Mouse (Mus musculus) intestine, embryonic 16.5 days (tissue): Measurements from ENCODE around the gene Fgfr2. TPM values are rescaled to one million over a fixed set of nuclear protein-coding genes. Genes with fewer than 3 reads are reported as not detected.

Experiments used
- ATAC-seq: fragments of 200-750 bp; cut with Nextera tagmentation; 2 replicates; pipeline ENCODE4 v1.8.0; 2017; ENCODE audit warnings: moderate TSS enrichment, moderate library complexity
- H3K27ac ChIP-seq: fragments of 300-500 bp; sonication (generic); 2 replicates; pipeline ENCODE4 v1.5.1; 2014; ENCODE audit warnings: mild to moderate bottlenecking, low read length
- H3K27me3 ChIP-seq: fragments of 300-500 bp; sonication (generic); replicated peaks from 2 replicates; pipeline ENCODE4 v1.6.1; 2014; ENCODE audit warnings: low read length, control low read depth, mixed read lengths; ENCODE audit not compliant: control insufficient read depth, insufficient read depth
- H3K36me3 ChIP-seq: fragments of 300-500 bp; sonication (generic); 2 replicates; pipeline ENCODE4 v1.6.1; 2014; ENCODE audit warnings: low read length, control low read depth; ENCODE audit not compliant: control insufficient read depth, insufficient read depth
- H3K4me1 ChIP-seq: fragments of 300-500 bp; sonication (generic); 2 replicates; pipeline ENCODE4 v1.6.1; 2014; ENCODE audit warnings: low read length, control low read depth, mixed read lengths; ENCODE audit not compliant: control insufficient read depth, insufficient read depth
- H3K4me2 ChIP-seq: fragments of 300-500 bp; sonication (generic); 2 replicates; pipeline ENCODE4 v1.6.1; 2014; ENCODE audit warnings: low read depth, low read length, control low read depth
- H3K4me3 ChIP-seq: fragments of 300-500 bp; sonication (generic); 2 replicates; pipeline ENCODE4 v1.5.1; 2014; ENCODE audit warnings: mild to moderate bottlenecking, low read length
- H3K9ac ChIP-seq: fragments of 300-500 bp; sonication (generic); 2 replicates; pipeline ENCODE4 v1.6.1; 2014; ENCODE audit warnings: low read depth, low read length
- H3K9me3 ChIP-seq: fragments of 300-500 bp; sonication (generic); 2 replicates; pipeline ENCODE4 v1.6.1; 2016; ENCODE audit warnings: low read length, control low read depth; ENCODE audit not compliant: control insufficient read depth
- WGBS: fragments of 180-500 bp; shearing (Covaris S2); extraction: QIAGEN DNeasy Blood & Tissue Kit; methylation state at CpG from one replicate; pipeline ENCODE4 v1.1.7; 2014; 5-methylcytosine and 5-hydroxymethylcytosine counted together
- polyA plus RNA-seq: library from polyadenylated mRNA; unstranded; fragments of >200 nt; fragmentation: Nextera tagmentation; extraction: Ambion mirVana; gene quantifications from 2 replicates; pipeline ENCODE4 v1.2.1, GENCODE M21; 2015

Gene Fgfr2
- polyA plus RNA-seq, 1 experiment from 2014 or later = 47.3 TPM

- no peaks in the 10 kb centered on the region for H3K4me1 ChIP-seq
- H3K9ac ChIP-seq = no peak overlapping the region
- WGBS = 86% methylated on average over 11 of the region's 11 CpGs
- no peak overlapping the region for H3K4me2 ChIP-seq
- no peaks in the 10 kb centered on the region for H3K36me3 ChIP-seq
- H3K9me3 ChIP-seq = no peaks in the 10 kb centered on the region
- no peaks in the 10 kb centered on the region for H3K27me3 ChIP-seq
- no peak overlapping the region for H3K4me3 ChIP-seq
- H3K27ac ChIP-seq = no peak overlapping the region
- ATAC-seq = no peak
Measured at GRCm38 (mm10) chr7:132681296-132681695, 441.9 kb downstream of the Fgfr2 start.

- Histone ChIP-seq H3K4me3 (no peak overlapping the region), H3K4me2 (no peak overlapping the region), H3K36me3 (no peaks in the 10 kb centered on the region), H3K9me3 (no peaks in the 10 kb centered on the region), H3K4me1 (no peaks in the 10 kb centered on the region), H3K27ac (no peak overlapping the region), H3K27me3 (no peaks in the 10 kb centered on the region), H3K9ac (no peak overlapping the region)
- WGBS = 64% methylated on average over 6 of the region's 6 CpGs
- no peak for ATAC-seq
Measured at GRCm38 (mm10) chr7:132679549-132679948, 443.6 kb downstream of the Fgfr2 start.

DNA sequence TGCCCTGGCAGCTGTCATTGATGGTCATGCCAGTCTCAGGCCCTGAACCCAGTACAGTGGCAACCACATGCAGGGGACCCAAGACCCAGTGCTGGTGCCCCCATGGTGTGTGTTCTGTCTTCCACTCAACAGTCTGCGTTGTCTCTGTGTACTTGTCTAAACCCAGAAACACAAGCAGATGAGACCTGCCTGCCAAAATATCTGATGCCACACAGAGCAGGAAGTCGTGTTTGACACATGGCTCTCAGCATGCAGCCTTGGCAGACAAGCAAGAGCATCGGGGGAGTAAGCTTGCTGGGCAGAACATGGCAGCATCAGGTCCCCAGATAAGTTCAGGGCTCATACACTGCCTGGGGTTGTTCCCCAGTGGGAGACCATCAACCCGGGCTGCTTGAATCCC, 444.0 kb downstream of the Fgfr2 start:
- Histone ChIP-seq H3K4me2 (no peak overlapping the region), H3K9me3 (no peaks in the 10 kb centered on the region), H3K4me1 (peaks cover 4% of the 10 kb centered on the region; the same call in 1 of the 2 replicates), H3K36me3 (no peaks in the 10 kb centered on the region), H3K27me3 (no peaks in the 10 kb centered on the region), H3K27ac (no peak overlapping the region), H3K4me3 (no peak overlapping the region), H3K9ac (no peak overlapping the region)
- ATAC-seq = no peak
- WGBS = 70% methylated on average over 4 of the region's 4 CpGs

- Histone ChIP-seq H3K27ac (no peak overlapping the region), H3K27me3 (no peaks in the 10 kb centered on the region), H3K4me1 (peaks cover 15% of the 10 kb centered on the region), H3K4me2 (no peak overlapping the region), H3K36me3 (no peaks in the 10 kb centered on the region), H3K4me3 (no peak overlapping the region), H3K9me3 (no peaks in the 10 kb centered on the region), H3K9ac (no peak overlapping the region)
- ATAC-seq = no peak
- 76% methylated on average over 2 of the region's 2 CpGs for WGBS
Measured at GRCm38 (mm10) chr7:132675922-132676321, 447.2 kb downstream of the Fgfr2 start.

DNA sequence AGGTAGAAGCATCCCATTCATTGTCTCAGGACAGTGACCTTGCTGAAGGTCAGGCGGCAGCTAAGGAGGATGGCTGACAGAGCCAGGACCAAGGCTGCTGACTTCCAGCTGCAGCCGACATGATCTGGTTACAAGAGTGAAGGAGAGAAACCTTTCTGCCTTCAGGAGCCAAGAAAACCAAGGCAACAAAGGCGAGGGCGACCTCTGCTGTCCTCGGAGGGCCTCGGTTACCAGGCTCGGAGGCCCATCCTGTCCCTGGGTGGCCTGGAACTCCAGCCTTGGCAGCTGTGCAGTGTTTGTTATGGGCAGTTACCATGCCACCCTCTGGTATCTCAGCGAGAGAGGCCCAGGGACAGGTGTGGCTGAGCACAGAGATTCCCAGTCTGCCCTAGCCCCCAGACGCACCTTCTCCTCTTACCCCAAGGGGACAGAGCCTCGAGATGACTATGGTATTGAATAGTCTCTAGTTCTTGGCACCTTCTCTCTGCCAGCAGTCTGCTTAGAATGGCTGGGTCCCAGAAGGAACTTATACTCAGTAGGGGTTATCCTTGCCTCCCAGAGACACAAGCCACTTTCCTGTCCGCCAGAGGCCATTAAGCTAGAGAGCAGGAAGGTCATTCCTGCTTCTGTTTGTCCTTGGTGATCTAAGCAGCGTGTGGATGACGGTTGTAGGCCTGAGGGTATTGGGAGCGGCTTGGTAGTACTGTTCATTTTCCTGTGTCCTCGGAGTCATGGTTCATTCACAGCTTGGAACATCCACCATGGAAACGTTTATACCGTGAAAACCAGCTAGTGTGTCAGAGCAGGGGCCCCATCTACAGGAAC, 449.0 kb downstream of the Fgfr2 start:
- H3K27me3 ChIP-seq = no peaks in the 10 kb centered on the region
- 50% methylated on average over 17 of the region's 17 CpGs for WGBS
- H3K4me2 ChIP-seq = no peak overlapping the region
- H3K9me3 ChIP-seq = no peaks in the 10 kb centered on the region
- H3K27ac ChIP-seq = peak overlapping the region; percentile 46; the same call in 1 of the 2 replicates
- no peaks in the 10 kb centered on the region for H3K36me3 ChIP-seq
- H3K4me1 ChIP-seq = peaks cover 19% of the 10 kb centered on the region
- peak; percentile 82 for ATAC-seq
- H3K9ac ChIP-seq = no peak overlapping the region
- no peak overlapping the region for H3K4me3 ChIP-seq

GRCm38 (mm10) chr7:132672481-132672959, 450.6 kb downstream of the Fgfr2 start:
- no peak overlapping the region for H3K4me3 ChIP-seq
- H3K4me1 ChIP-seq = peaks cover 19% of the 10 kb centered on the region
- H3K9me3 ChIP-seq = no peaks in the 10 kb centered on the region
- 63% methylated on average over 7 of the region's 7 CpGs for WGBS
- H3K9ac ChIP-seq = no peak overlapping the region
- no peaks in the 10 kb centered on the region for H3K36me3 ChIP-seq
- peak; percentile 70 for ATAC-seq
- H3K27me3 ChIP-seq = no peaks in the 10 kb centered on the region
- no peak overlapping the region for H3K4me2 ChIP-seq
- H3K27ac ChIP-seq = peak overlapping the region; percentile 43

DNA sequence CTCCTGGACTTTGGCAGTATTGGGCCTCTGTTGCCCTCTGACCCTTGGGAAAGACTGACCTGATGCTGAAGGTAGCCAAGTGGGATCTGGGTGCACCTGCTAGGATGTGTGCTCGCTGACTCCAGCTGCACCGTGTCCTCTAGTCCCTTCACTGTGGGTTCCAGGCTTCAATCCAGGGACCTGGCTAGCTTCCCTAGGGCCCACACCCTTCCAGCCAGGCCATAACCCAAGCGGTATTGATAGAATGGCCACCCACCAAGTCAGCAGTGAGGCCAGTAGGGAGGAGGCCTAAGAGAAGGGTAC, 452.3 kb downstream of the Fgfr2 start:
- Histone ChIP-seq H3K4me3 (no peak overlapping the region), H3K9me3 (no peaks in the 10 kb centered on the region), H3K4me2 (no peak overlapping the region), H3K27me3 (no peaks in the 10 kb centered on the region), H3K9ac (no peak overlapping the region), H3K4me1 (peaks cover 19% of the 10 kb centered on the region), H3K27ac (no peak overlapping the region), H3K36me3 (no peaks in the 10 kb centered on the region)
- ATAC-seq = no peak
- WGBS = 88% methylated on average over 3 of the region's 3 CpGs

- 80% methylated on average over 20 of the region's 20 CpGs for WGBS
- H3K4me1 ChIP-seq = peaks cover 19% of the 10 kb centered on the region
- H3K9ac ChIP-seq = no peak overlapping the region
- H3K4me2 ChIP-seq = no peak overlapping the region
- no peak overlapping the region for H3K4me3 ChIP-seq
- ATAC-seq = no peak
- no peak overlapping the region for H3K27ac ChIP-seq
- no peaks in the 10 kb centered on the region for H3K9me3 ChIP-seq
- no peaks in the 10 kb centered on the region for H3K27me3 ChIP-seq
- no peaks in the 10 kb centered on the region for H3K36me3 ChIP-seq
Measured at GRCm38 (mm10) chr7:132669999-132670862, 452.9 kb downstream of the Fgfr2 start.

- Histone ChIP-seq H3K9ac (no peak overlapping the region), H3K27me3 (no peaks in the 10 kb centered on the region), H3K4me3 (no peak overlapping the region), H3K27ac (no peak overlapping the region), H3K4me2 (no peak overlapping the region), H3K36me3 (no peaks in the 10 kb centered on the region), H3K9me3 (no peaks in the 10 kb centered on the region), H3K4me1 (peaks cover 11% of the 10 kb centered on the region)
- 69% methylated on average over 2 of the region's 2 CpGs for WGBS
- no peak for ATAC-seq
Measured at GRCm38 (mm10) chr7:132668604-132669003, 454.5 kb downstream of the Fgfr2 start.
